Mouse (Mus musculus) frontal cortex, postnatal 36 days (tissue): ENCODE data around the gene Igfals.

Source experiments
- DNase-seq, 2 experiments: peaks; one replicate each; pipeline ENCODE4 v3.0.0; 2022; ENCODE audit warnings: low spot score in 2 of 2

Igfals gene

GRCm38 (mm10) chr17:24894061-24894994 lies 28.5 kb downstream of the Igfals start:
- no peak for DNase-seq

- DNase-seq: peak; percentile 87 to 89
Measured at GRCm38 (mm10) chr17:24894995-24895547, 29.3 kb downstream of the Igfals start, which contains the start of the genes Eme2 and Mrps34. TSS of gene Eme2 (minus strand) at chr17:24895087. TSS of gene Mrps34 (plus strand) at chr17:24895116.

- no peak for DNase-seq
Measured at GRCm38 (mm10) chr17:24895571-24896240, 29.9 kb downstream of the Igfals start.

- peak; percentile 69 to 74 for DNase-seq
Measured at GRCm38 (mm10) chr17:24896241-24896992, 30.6 kb downstream of the Igfals start, which contains the start of gene Nme3. TSS of gene Nme3 (plus strand) at chr17:24896500.

- DNase-seq: no peak
Measured at GRCm38 (mm10) chr17:24896993-24897269, 31.1 kb downstream of the Igfals start.

GRCm38 (mm10) chr17:24897600-24897999 lies 31.8 kb downstream of the Igfals start:
- DNase-seq: no peak

GRCm38 (mm10) chr17:24898041-24898854 lies 32.5 kb downstream of the Igfals start:
- no peak for DNase-seq

GRCm38 (mm10) chr17:24899153-24899552 lies 33.4 kb downstream of the Igfals start:
- DNase-seq: no peak

GRCm38 (mm10) chr17:24900014-24900413 lies 34.2 kb downstream of the Igfals start:
- DNase-seq: no peak

GRCm38 (mm10) chr17:24902124-24902523 lies 36.3 kb downstream of the Igfals start:
- no peak for DNase-seq

GRCm38 (mm10) chr17:24902671-24903474 lies 37.1 kb downstream of the Igfals start:
- DNase-seq: no peak

GRCm38 (mm10) chr17:24903767-24904166 lies 38.0 kb downstream of the Igfals start:
- DNase-seq: no peak

GRCm38 (mm10) chr17:24907591-24907990 lies 41.8 kb downstream of the Igfals start:
- no peak for DNase-seq

GRCm38 (mm10) chr17:24913984-24914383 lies 48.2 kb downstream of the Igfals start:
- DNase-seq: no peak

GRCm38 (mm10) chr17:24923246-24923645 lies 57.4 kb downstream of the Igfals start:
- no peak for DNase-seq

GRCm38 (mm10) chr17:24929506-24929905 lies 63.7 kb downstream of the Igfals start:
- no peak for DNase-seq
